Mouse (Mus musculus): Measurements from ENCODE around the gene Klhdc4. TPM values are rescaled to one million over a fixed set of nuclear protein-coding genes. Genes with fewer than 3 reads are reported as not detected.

Gene Klhdc4
- total and polyA plus RNA-seq, 2 experiments from 2014 or later = 25.2 to 34.5 TPM

DNA sequence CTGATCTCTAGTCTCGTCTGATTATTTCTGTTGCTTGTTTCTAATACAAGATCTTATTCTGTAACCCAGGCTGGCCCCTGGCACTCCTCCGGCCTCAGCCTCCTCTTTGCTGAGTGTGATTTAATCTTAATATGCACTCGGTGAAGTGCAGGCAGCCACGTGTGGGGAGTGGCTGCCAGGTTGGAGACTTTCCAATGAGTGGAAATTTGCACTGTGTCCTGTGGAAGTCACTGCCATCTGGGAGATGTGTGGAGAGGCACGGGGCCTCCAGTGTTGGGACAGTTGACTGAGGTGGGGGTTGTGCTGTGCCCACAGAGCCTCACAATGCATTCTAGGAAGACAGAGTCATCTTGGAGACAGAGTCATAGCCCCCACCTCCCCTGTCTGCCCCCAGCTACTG, 46.9 kb downstream of the Klhdc4 start:
- no peak overlapping the region for H3K27ac ChIP-seq
- no peak for DNase-seq (ENCODE audit: low spot score)
- no peak overlapping the region for H3K9ac ChIP-seq (replicated peaks; ENCODE audit: low read length)
- H3K4me3 ChIP-seq (ENCODE audit: low read length) = no peak overlapping the region
- H3K4me2 ChIP-seq (ENCODE audit: low read depth, low read length) = no peak overlapping the region
- peaks cover 7% of the 10 kb centered on the region; the same call in 1 of the 2 replicates for H3K36me3 ChIP-seq (ENCODE audit: insufficient read depth, low read length)
- WGBS = 64% methylated on average over 5 of the region's 5 CpGs
- peaks cover 3% of the 10 kb centered on the region; the same call in 1 of the 2 replicates for H3K4me1 ChIP-seq (ENCODE audit: insufficient read depth, low read length)
- H3K9me3 ChIP-seq (ENCODE audit: low read length) = no peaks in the 10 kb centered on the region
- ATAC-seq = no peak
- no peak for TF ChIP-seq CTCF (IDR thresholded peaks at IDR 0.05; ENCODE audit: low read depth)
- no peaks in the 10 kb centered on the region for H3K27me3 ChIP-seq (ENCODE audit: insufficient read depth, low read length)

GRCm38 (mm10) chr8:121773876-121774275, 55.5 kb downstream of the Klhdc4 start:
- Histone ChIP-seq H3K4me2 (ENCODE audit: low read depth, low read length) (no peak overlapping the region), H3K4me3 (ENCODE audit: low read length) (no peak overlapping the region), H3K36me3 (ENCODE audit: insufficient read depth, low read length) (no peaks in the 10 kb centered on the region), H3K9ac (replicated peaks; ENCODE audit: low read length) (no peak overlapping the region), H3K4me1 (ENCODE audit: insufficient read depth, low read length) (peaks cover 4% of the 10 kb centered on the region; the same call in 1 of the 2 replicates), H3K9me3 (ENCODE audit: low read length) (no peaks in the 10 kb centered on the region), H3K27me3 (ENCODE audit: insufficient read depth, low read length) (no peaks in the 10 kb centered on the region), H3K27ac (no peak overlapping the region)
- ATAC-seq (no peak), DNase-seq (ENCODE audit: low spot score) (no peak)
- WGBS = 90% methylated on average over 12 of the region's 12 CpGs
- no peak for TF ChIP-seq CTCF (IDR thresholded peaks at IDR 0.05; ENCODE audit: low read depth)

- H3K4me3 ChIP-seq (ENCODE audit: low read length) = no peak overlapping the region
- TF ChIP-seq CTCF (IDR thresholded peaks at IDR 0.05; ENCODE audit: low read depth) = no peak
- H3K27ac ChIP-seq = no peak overlapping the region
- H3K36me3 ChIP-seq (ENCODE audit: insufficient read depth, low read length) = no peaks in the 10 kb centered on the region
- peak overlapping the region; percentile 27; the same call in 1 of the 2 replicates for H3K4me2 ChIP-seq (ENCODE audit: low read depth, low read length)
- H3K9me3 ChIP-seq (ENCODE audit: low read length) = no peaks in the 10 kb centered on the region
- no peak overlapping the region for H3K9ac ChIP-seq (replicated peaks; ENCODE audit: low read length)
- WGBS = 25% methylated on average over 19 of the region's 19 CpGs
- no peaks in the 10 kb centered on the region for H3K4me1 ChIP-seq (ENCODE audit: insufficient read depth, low read length)
- DNase-seq (ENCODE audit: low spot score) (peak; percentile 76), ATAC-seq (peak; percentile 80)
- no peaks in the 10 kb centered on the region for H3K27me3 ChIP-seq (ENCODE audit: insufficient read depth, low read length)
These were observed 58.3 kb downstream of the Klhdc4 start for GRCm38 (mm10) chr8:121770845-121771752.

DNA sequence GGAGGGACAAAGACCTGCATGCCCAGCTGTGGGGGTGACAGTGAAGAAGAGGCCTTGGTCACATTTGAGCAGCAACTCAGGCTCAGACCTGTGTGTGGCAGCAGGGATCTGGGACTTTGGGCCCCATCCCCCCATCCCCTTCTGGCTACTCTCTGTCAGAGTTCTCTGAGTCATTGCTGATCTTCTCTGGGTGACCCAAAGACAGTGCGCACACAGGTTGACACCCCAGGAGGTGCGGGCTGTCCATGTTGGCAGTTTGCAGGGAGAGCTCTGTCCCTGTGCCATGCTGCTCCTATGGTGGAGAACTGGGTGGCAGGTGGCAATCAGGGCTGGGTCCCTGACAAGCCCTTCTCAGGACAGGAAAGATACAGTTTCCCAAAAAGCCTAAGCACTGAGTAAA, 59.7 kb downstream of the Klhdc4 start:
- H3K4me2 ChIP-seq (ENCODE audit: low read depth, low read length) = no peak overlapping the region

GRCm38 (mm10) chr8:121769095-121769494, 60.3 kb downstream of the Klhdc4 start:
- ATAC-seq (no peak), DNase-seq (ENCODE audit: low spot score) (peak; percentile 10)
- H3K36me3 ChIP-seq (ENCODE audit: insufficient read depth, low read length) = no peaks in the 10 kb centered on the region
- no peak overlapping the region for H3K4me3 ChIP-seq (ENCODE audit: low read length)
- no peaks in the 10 kb centered on the region for H3K27me3 ChIP-seq (ENCODE audit: insufficient read depth, low read length)
- WGBS = 51% methylated on average over 3 of the region's 3 CpGs
- no peak for TF ChIP-seq CTCF (IDR thresholded peaks at IDR 0.05; ENCODE audit: low read depth)
- H3K27ac ChIP-seq = no peak overlapping the region
- H3K4me1 ChIP-seq (ENCODE audit: insufficient read depth, low read length) = no peaks in the 10 kb centered on the region
- no peaks in the 10 kb centered on the region for H3K9me3 ChIP-seq (ENCODE audit: low read length)
- H3K9ac ChIP-seq (replicated peaks; ENCODE audit: low read length) = no peak overlapping the region
- H3K4me2 ChIP-seq (ENCODE audit: low read depth, low read length) = no peak overlapping the region

More for the DNA sequence above, 59.7 kb downstream of the Klhdc4 start:
- Histone ChIP-seq H3K36me3 (ENCODE audit: insufficient read depth, low read length) (no peaks in the 10 kb centered on the region), H3K4me1 (ENCODE audit: insufficient read depth, low read length) (no peaks in the 10 kb centered on the region), H3K27ac (no peak overlapping the region), H3K27me3 (ENCODE audit: insufficient read depth, low read length) (no peaks in the 10 kb centered on the region), H3K9ac (replicated peaks; ENCODE audit: low read length) (no peak overlapping the region), H3K9me3 (ENCODE audit: low read length) (no peaks in the 10 kb centered on the region), H3K4me3 (ENCODE audit: low read length) (no peak overlapping the region)
- DNase-seq (ENCODE audit: low spot score) (no peak), ATAC-seq (no peak)
- 97% methylated on average over 2 of the region's 2 CpGs for WGBS
- TF ChIP-seq CTCF (IDR thresholded peaks at IDR 0.05; ENCODE audit: low read depth) = no peak

DNA sequence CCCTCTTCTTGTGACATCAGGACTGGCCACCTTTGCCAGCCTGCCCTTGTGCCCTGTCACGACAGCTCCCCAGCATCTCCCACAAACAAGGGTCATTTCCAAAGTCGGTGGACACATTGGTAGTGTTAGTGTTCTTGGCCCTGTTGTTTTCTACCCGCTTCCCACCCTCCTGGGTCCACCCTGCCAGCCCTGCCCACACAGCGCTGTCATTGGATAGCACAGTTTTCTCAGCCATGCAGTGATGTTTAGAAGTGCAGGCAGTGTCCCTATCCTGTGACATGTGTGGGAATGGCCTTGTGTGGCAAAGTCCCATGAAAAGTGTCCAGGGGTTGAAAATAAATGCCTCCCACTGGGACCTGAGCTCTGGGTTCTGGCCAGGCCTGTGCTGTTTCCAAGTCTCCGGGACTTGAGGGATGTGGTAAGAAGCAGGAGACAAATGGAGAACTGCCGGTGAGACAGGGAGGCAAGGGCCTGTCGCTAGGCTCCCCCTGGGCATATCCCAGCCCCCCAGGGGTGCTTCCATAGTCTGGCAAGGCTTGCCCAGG, 63.7 kb downstream of the Klhdc4 start:
- H3K4me2 ChIP-seq (ENCODE audit: low read depth, low read length) = no peak overlapping the region
- no peak overlapping the region for H3K4me3 ChIP-seq (ENCODE audit: low read length)
- TF ChIP-seq CTCF (IDR thresholded peaks at IDR 0.05; ENCODE audit: low read depth) = no peak
- H3K4me1 ChIP-seq (ENCODE audit: insufficient read depth, low read length) = 0 out of 2 replicates have a peak, but pooled peaks cover 3% of the 10 kb centered on the region
- no peak for ATAC-seq
- no peaks in the 10 kb centered on the region for H3K36me3 ChIP-seq (ENCODE audit: insufficient read depth, low read length)
- H3K9ac ChIP-seq (replicated peaks; ENCODE audit: low read length) = no peak overlapping the region
- H3K9me3 ChIP-seq (ENCODE audit: low read length) = no peaks in the 10 kb centered on the region
- no peaks in the 10 kb centered on the region for H3K27me3 ChIP-seq (ENCODE audit: insufficient read depth, low read length)
- no peak for DNase-seq (ENCODE audit: low spot score)
- H3K27ac ChIP-seq = no peak overlapping the region
- WGBS = 76% methylated on average over 7 of the region's 7 CpGs

- no peak for ATAC-seq
- no peak for DNase-seq (ENCODE audit: low spot score)
- Histone ChIP-seq H3K4me2 (ENCODE audit: low read depth, low read length) (no peak overlapping the region), H3K27ac (no peak overlapping the region), H3K4me1 (ENCODE audit: insufficient read depth, low read length) (0 out of 2 replicates have a peak, but pooled peaks cover 3% of the 10 kb centered on the region), H3K9ac (replicated peaks; ENCODE audit: low read length) (no peak overlapping the region), H3K4me3 (ENCODE audit: low read length) (no peak overlapping the region), H3K9me3 (ENCODE audit: low read length) (no peaks in the 10 kb centered on the region), H3K27me3 (ENCODE audit: insufficient read depth, low read length) (no peaks in the 10 kb centered on the region), H3K36me3 (ENCODE audit: insufficient read depth, low read length) (no peaks in the 10 kb centered on the region)
- no peak for TF ChIP-seq CTCF (IDR thresholded peaks at IDR 0.05; ENCODE audit: low read depth)
- 59% methylated on average over 9 of the region's 9 CpGs for WGBS
These were observed 65.7 kb downstream of the Klhdc4 start for GRCm38 (mm10) chr8:121763700-121764013.

Data from hindbrain, postnatal 0 days (tissue).